Comparison of ENCODE assay signal across 8 mouse cellular contexts in genomic region chr14:17173218-17173617, GRCm38 (mm10).
DNase-seq lines count a peak whose midpoint lies in the region; ATAC-seq and TF ChIP-seq lines count a peak whose summit lies in the region.

No protein-coding gene starts in this region.

- H3K79me2 ChIP-seq in liver, adult 2 months (ENCODE audit: control insufficient read depth, insufficient read depth, low read length): no peaks in the 10 kb centered on the region

- 0 out of 2 replicates have a peak, but pooled peaks cover 2% of the 10 kb centered on the region for H3K4me1 ChIP-seq in liver, adult 2 months (ENCODE audit: control insufficient read depth, insufficient read depth, low read length)
- H3K4me1 ChIP-seq in hindbrain, embryonic 10.5 days (replicated peaks): peaks cover 13% of the 10 kb centered on the region
- H3K4me1 ChIP-seq in lung, embryonic 14.5 days (ENCODE audit: insufficient read depth): peaks cover 6% of the 10 kb centered on the region
- no peaks in the 10 kb centered on the region for H3K4me1 ChIP-seq in stomach, embryonic 14.5 days (ENCODE audit: control insufficient read depth, insufficient read depth, low read length)

- DNase-seq in liver, adult 2 months (ENCODE audit: extremely low read depth, low read depth, low spot score): peak; percentile 18
- DNase-seq in liver: no peak
- no peak for DNase-seq in hindbrain, embryonic 10.5 days (ENCODE audit: low spot score)
- DNase-seq in lung, embryonic 14.5 days: peak; percentile 74
- no peak for DNase-seq in urinary bladder, postnatal 25 days (ENCODE audit: low spot score)
- DNase-seq in cerebellum, postnatal 10 days: no peak
- DNase-seq in frontal cortex, postnatal 10 days (ENCODE audit: low spot score in 2 of 2): no peak

- TF ChIP-seq POLR2A in liver, adult 2 months (IDR thresholded peaks at IDR 0.05; ENCODE audit: extremely low read depth, insufficient read depth, low read length): no peak

- H3K4me3 ChIP-seq in liver, adult 2 months (ENCODE audit: insufficient read depth, low read depth, low read length): no peak overlapping the region
- H3K4me3 ChIP-seq in hindbrain, embryonic 10.5 days: peak overlapping the region; percentile 61
- peak overlapping the region; percentile 46 for H3K4me3 ChIP-seq in lung, embryonic 14.5 days (ENCODE audit: low read depth, low read length)
- H3K4me3 ChIP-seq in stomach, embryonic 14.5 days (ENCODE audit: low read depth, low read length): peak overlapping the region; percentile 39; the same call in 1 of the 2 replicates

- ATAC-seq in lung, embryonic 14.5 days (ENCODE audit: insufficient read depth): peak; percentile 70
- no peak for ATAC-seq in stomach, embryonic 14.5 days (ENCODE audit: insufficient number of reproducible peaks, insufficient read depth, low FRiP score, low read depth)

- no peaks in the 10 kb centered on the region for H3K9me3 ChIP-seq in hindbrain, embryonic 10.5 days
- no peaks in the 10 kb centered on the region for H3K9me3 ChIP-seq in lung, embryonic 14.5 days (ENCODE audit: low read depth, low read length)
- no peaks in the 10 kb centered on the region for H3K9me3 ChIP-seq in stomach, embryonic 14.5 days (ENCODE audit: control insufficient read depth, low read depth, low read length)

- 28% methylated on average over 7 of the region's 7 CpGs for WGBS in liver, adult 2 months
- WGBS in hindbrain, embryonic 10.5 days: 42% methylated on average over 7 of the region's 7 CpGs
- WGBS in lung, embryonic 14.5 days: 5% methylated on average over 7 of the region's 7 CpGs
- WGBS in stomach, embryonic 14.5 days: 3% methylated on average over 7 of the region's 7 CpGs

- H3K27me3 ChIP-seq in liver, adult 2 months (ENCODE audit: control insufficient read depth, insufficient read depth, low read length): peaks cover 3% of the 10 kb centered on the region; the same call in 1 of the 2 replicates
- H3K27me3 ChIP-seq in hindbrain, embryonic 10.5 days (ENCODE audit: insufficient read depth, poor library complexity, severe bottlenecking): peaks cover 16% of the 10 kb centered on the region
- H3K27me3 ChIP-seq in lung, embryonic 14.5 days (ENCODE audit: insufficient read depth, low read length): peaks cover 17% of the 10 kb centered on the region
- no peaks in the 10 kb centered on the region for H3K27me3 ChIP-seq in stomach, embryonic 14.5 days (ENCODE audit: control insufficient read depth, insufficient read depth, low read length)

- H3K9ac ChIP-seq in liver, adult 2 months (ENCODE audit: low read depth, low read length): no peak overlapping the region
- no peak overlapping the region for H3K9ac ChIP-seq in lung, embryonic 14.5 days
- no peak overlapping the region for H3K9ac ChIP-seq in stomach, embryonic 14.5 days (replicated peaks; ENCODE audit: low read depth, low read length)

- no peaks in the 10 kb centered on the region for H3K36me3 ChIP-seq in liver, adult 2 months (ENCODE audit: control insufficient read depth, insufficient read depth, low read length)
- no peaks in the 10 kb centered on the region for H3K36me3 ChIP-seq in hindbrain, embryonic 10.5 days
- H3K36me3 ChIP-seq in lung, embryonic 14.5 days (ENCODE audit: insufficient read depth): no peaks in the 10 kb centered on the region
- H3K36me3 ChIP-seq in stomach, embryonic 14.5 days (ENCODE audit: control insufficient read depth, insufficient read depth, low read length): no peaks in the 10 kb centered on the region

- TF ChIP-seq CTCF in liver, adult 2 months (IDR thresholded peaks at IDR 0.05; ENCODE audit: low read depth, low read length): no peak
- no peak for TF ChIP-seq CTCF in lung, embryonic 14.5 days (IDR thresholded peaks at IDR 0.05; ENCODE audit: low read depth)

- no peak overlapping the region for H3K27ac ChIP-seq in liver, adult 2 months (replicated peaks; ENCODE audit: insufficient read depth, low read depth, low read length)
- no peak overlapping the region for H3K27ac ChIP-seq in hindbrain, embryonic 10.5 days
- 0 out of 2 replicates have a peak overlapping the region, but pooled peaks have one; percentile 18 for H3K27ac ChIP-seq in lung, embryonic 14.5 days (ENCODE audit: low read depth)
- H3K27ac ChIP-seq in stomach, embryonic 14.5 days (ENCODE audit: low read length): no peak overlapping the region

- peak overlapping the region; percentile 87 for H3K4me2 ChIP-seq in lung, embryonic 14.5 days
- peak overlapping the region; percentile 67 for H3K4me2 ChIP-seq in stomach, embryonic 14.5 days (replicated peaks; ENCODE audit: low read depth, low read length)

Comparison
In these comparisons a context has a peak if more than half of its experiments do, and no peak if none do; other contexts are left out.
1. DNase-seq: peak in liver, adult 2 months (single experiment) and lung, embryonic 14.5 days (single experiment); none in liver (single experiment), hindbrain, embryonic 10.5 days (single experiment), urinary bladder, postnatal 25 days (single experiment), cerebellum, postnatal 10 days (0 of 2) and frontal cortex, postnatal 10 days (0 of 2).